Mouse (Mus musculus) erythroblast, embryonic 14.5 days (primary cell): ENCODE data around the gene Pwp2.

Source experiments
- GATA1 ChIP-seq: IDR thresholded peaks from 2 replicates; pipeline ENCODE4 v1.6.1; 2012; ENCODE audit warnings: low read length, inconsistent platforms, mixed read lengths
- TAL1 ChIP-seq: IDR thresholded peaks from 3 replicates; pipeline ENCODE4 v1.6.1; 2012; ENCODE audit warnings: low read length, inconsistent platforms, mixed read lengths

DNA sequence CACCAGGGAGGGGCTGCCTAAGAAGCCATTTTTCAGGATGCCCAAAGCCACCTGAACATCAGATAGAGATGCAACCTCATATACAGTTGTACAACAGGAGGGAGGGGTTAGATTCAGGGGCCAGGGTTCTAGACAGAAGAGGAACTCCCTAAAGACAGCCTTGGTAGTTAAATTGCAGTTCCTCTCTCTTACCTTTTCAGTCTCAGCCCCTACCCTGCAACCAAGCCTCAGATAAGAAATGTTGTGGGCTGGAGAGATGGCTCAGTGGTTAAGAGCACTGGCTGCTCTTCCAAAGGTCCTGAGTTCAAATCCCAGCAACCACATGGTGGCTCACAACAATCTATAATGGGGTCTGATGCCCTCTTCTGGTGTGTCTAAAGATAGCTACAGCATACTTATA, 17.2 kb downstream of the Pwp2 start:
- TF ChIP-seq GATA1 (no peak), TAL1 (no peak)
